ENCODE assay signal across 14 mouse cellular contexts in genomic region chr12:112798332-112798681, GRCm38 (mm10). TPM values are rescaled to one million over a fixed set of nuclear protein-coding genes. Genes with fewer than 3 reads are reported as not detected.
DNase-seq lines count a peak whose midpoint lies in the region; ATAC-seq and TF ChIP-seq lines count a peak whose summit lies in the region.
"Had no signal": no experiment of that assay in that cellular context is flagged by ENCODE, and none has a peak within 500 bp of the region (broad histone marks: within the 10 kb centered on the region; RNA-seq: fewer than 3 reads in every experiment).

No protein-coding gene starts in this region.

- TF ChIP-seq POLR2A in small intestine, adult 2 months (IDR thresholded peaks at IDR 0.05; ENCODE audit: low read depth, low read length), result no peak

- 26% methylated on average over 5 of the region's 5 CpGs for WGBS in heart, postnatal 0 days
- WGBS in lung, embryonic 14.5 days, result 5% methylated on average over 5 of the region's 5 CpGs
- WGBS in small intestine, adult 2 months, result 21% methylated on average over 5 of the region's 5 CpGs

- peaks cover 18% of the 10 kb centered on the region for H3K27me3 ChIP-seq in heart, postnatal 0 days (ENCODE audit: control insufficient read depth, insufficient read depth, low read length)
- H3K27me3 ChIP-seq in lung, embryonic 14.5 days (ENCODE audit: insufficient read depth, low read length), result peaks cover 30% of the 10 kb centered on the region
- peaks cover 24% of the 10 kb centered on the region for H3K27me3 ChIP-seq in small intestine, adult 2 months (ENCODE audit: control insufficient read depth, insufficient read depth, low read length)

- H3K4me3 ChIP-seq in heart, postnatal 0 days (ENCODE audit: low read depth, low read length), result no peak overlapping the region
- no peak overlapping the region for H3K4me3 ChIP-seq in lung, embryonic 14.5 days (ENCODE audit: low read depth, low read length)
- H3K4me3 ChIP-seq in small intestine, adult 2 months (ENCODE audit: low read depth, low read length), result no peak overlapping the region
- H3K4me3 ChIP-seq: heart, embryonic 13.5 days; left cerebral cortex, adult 2 months; liver, embryonic 13.5 days; midbrain, embryonic 10.5 days had no signal

- H3K27ac ChIP-seq in heart, postnatal 0 days (ENCODE audit: low read depth), result peak overlapping the region; percentile 7; the same call in 1 of the 2 replicates
- H3K27ac ChIP-seq in lung, embryonic 14.5 days (ENCODE audit: low read depth), result no peak overlapping the region
- H3K27ac ChIP-seq in small intestine, adult 2 months (ENCODE audit: insufficient read depth, low read depth, low read length), result peak overlapping the region; percentile 7; the same call in 1 of the 2 replicates
- H3K27ac ChIP-seq: heart, embryonic 13.5 days; kidney, postnatal 0 days; left cerebral cortex, adult 2 months; liver, embryonic 13.5 days; midbrain, embryonic 10.5 days had no signal

- TF ChIP-seq EP300 in heart, postnatal 0 days (IDR thresholded peaks at IDR 0.05; ENCODE audit: low read depth), result no peak

- DNase-seq in heart, postnatal 0 days (ENCODE audit: low spot score), result no peak
- no peak for DNase-seq in heart, postnatal 4 days
- DNase-seq in lung, embryonic 14.5 days, result peak; percentile 83
- no peak for DNase-seq in lung, adult 18-20 months
- peak; percentile 38 for DNase-seq in adipocyte (ENCODE audit: low spot score)
- DNase-seq in adrenal gland, postnatal 36 days, result no peak
- no peak for DNase-seq in T-cell, adult 2 months (ENCODE audit: low spot score)
- DNase-seq: liver, embryonic 13.5 days; thymus, postnatal 25 days had no signal

- no peak overlapping the region for H3K4me2 ChIP-seq in heart, postnatal 0 days (ENCODE audit: low read depth, low read length)
- no peak overlapping the region for H3K4me2 ChIP-seq in lung, embryonic 14.5 days
- H3K4me2 ChIP-seq: heart, embryonic 13.5 days; liver, embryonic 13.5 days had no signal

- no peak overlapping the region for H3K9ac ChIP-seq in heart, postnatal 0 days (replicated peaks; ENCODE audit: low read depth, low read length)
- no peak overlapping the region for H3K9ac ChIP-seq in lung, embryonic 14.5 days
- H3K9ac ChIP-seq: heart, embryonic 13.5 days; liver, embryonic 13.5 days had no signal

- H3K9me3 ChIP-seq in heart, postnatal 0 days (replicated peaks; ENCODE audit: control insufficient read depth, low read length), result no peaks in the 10 kb centered on the region
- H3K9me3 ChIP-seq in lung, embryonic 14.5 days (ENCODE audit: low read depth, low read length), result no peaks in the 10 kb centered on the region
- H3K9me3 ChIP-seq: heart, embryonic 13.5 days; liver, embryonic 13.5 days; midbrain, embryonic 10.5 days had no signal

- no peak for ATAC-seq in heart, postnatal 0 days (ENCODE audit: insufficient read depth, low read depth)
- ATAC-seq in lung, embryonic 14.5 days (ENCODE audit: insufficient read depth), result peak; percentile 7; the same call in 1 of the 2 replicates

- no peak for TF ChIP-seq CTCF in heart, postnatal 0 days (IDR thresholded peaks at IDR 0.05; ENCODE audit: low read depth)
- no peak for TF ChIP-seq CTCF in lung, embryonic 14.5 days (IDR thresholded peaks at IDR 0.05; ENCODE audit: low read depth)
- no peak for TF ChIP-seq CTCF in small intestine, adult 2 months (IDR thresholded peaks at IDR 0.05; ENCODE audit: extremely low read depth, insufficient read length, insufficient replicate concordance, low read depth, low read length)

- peaks cover 41% of the 10 kb centered on the region for H3K4me1 ChIP-seq in heart, postnatal 0 days (ENCODE audit: control insufficient read depth, insufficient read depth)
- H3K4me1 ChIP-seq in lung, embryonic 14.5 days (ENCODE audit: insufficient read depth), result peaks cover 30% of the 10 kb centered on the region; the same call in 1 of the 2 replicates
- H3K4me1 ChIP-seq in small intestine, adult 2 months (ENCODE audit: control insufficient read depth, insufficient read depth, insufficient read length, low read length), result peaks cover 17% of the 10 kb centered on the region

- no peaks in the 10 kb centered on the region for H3K36me3 ChIP-seq in heart, postnatal 0 days (replicated peaks; ENCODE audit: control insufficient read depth, insufficient read depth, low read length)
- H3K36me3 ChIP-seq in lung, embryonic 14.5 days (ENCODE audit: insufficient read depth), result no peaks in the 10 kb centered on the region
- no peaks in the 10 kb centered on the region for H3K36me3 ChIP-seq in small intestine, adult 2 months (ENCODE audit: control insufficient read depth, insufficient read depth, low read length)
- H3K36me3 ChIP-seq: heart, embryonic 13.5 days; liver, embryonic 13.5 days; midbrain, embryonic 10.5 days had no signal

RNA-seq across cellular contexts. Expression of gene Ahnak2, which starts 4.2 kb away (rescaled TPM):
- total RNA-seq in heart, postnatal 0 days (2014; rRNA removed; ENCODE audit: low replicate concordance), result 6.8 and 10.5 TPM in 2 replicates
- polyA plus RNA-seq in heart, postnatal 0 days (2015; fragmentation: Nextera tagmentation; extraction: Ambion mirVana), result 2.3 and 2.4 TPM in 2 replicates
- 10 to 100 TPM; 13.5 to 16.8 TPM for total RNA-seq in heart, postnatal 4 days (2021)
- 0.61 and 0.64 TPM in 2 replicates for polyA plus RNA-seq in lung, embryonic 14.5 days (2014; fragmentation: Nextera tagmentation; extraction: Ambion mirVana)
- polyA plus RNA-seq in small intestine, adult 2 months (2012; rRNA removed), result 1.4 and 2.1 TPM in 2 replicates
- 1 to 10 TPM; 7.5 to 7.7 TPM for total RNA-seq in adrenal gland, postnatal 36 days (2021)

RNA-seq across cellular contexts. Expression of gene Clba1, which starts 10.4 kb away (rescaled TPM):
- 7.1 and 9.4 TPM in 2 replicates for total RNA-seq in heart, postnatal 0 days (2014; rRNA removed; ENCODE audit: low replicate concordance)
- 6.7 and 8.2 TPM in 2 replicates for polyA plus RNA-seq in heart, postnatal 0 days (2015; fragmentation: Nextera tagmentation; extraction: Ambion mirVana)
- 1 to 10 TPM; 4.5 to 6.0 TPM for total RNA-seq in heart, postnatal 4 days (2021)
- polyA plus RNA-seq in lung, embryonic 14.5 days (2014; fragmentation: Nextera tagmentation; extraction: Ambion mirVana), result 4.3 and 5.1 TPM in 2 replicates
- polyA plus RNA-seq in small intestine, adult 2 months (2012; rRNA removed), result 1.2 and 1.6 TPM in 2 replicates
- 10 to 100 TPM; 10.0 to 12.0 TPM for total RNA-seq in adrenal gland, postnatal 36 days (2021)

RNA-seq across cellular contexts. Expression of gene Cdca4, which starts 30.9 kb away (rescaled TPM):
- 27.7 and 32.2 TPM in 2 replicates for total RNA-seq in heart, postnatal 0 days (2014; rRNA removed; ENCODE audit: low replicate concordance)
- polyA plus RNA-seq in heart, postnatal 0 days (2015; fragmentation: Nextera tagmentation; extraction: Ambion mirVana), result 18.6 and 19.1 TPM in 2 replicates
- 10 to 100 TPM; 25.8 to 26.8 TPM for total RNA-seq in heart, postnatal 4 days (2021)
- polyA plus RNA-seq in lung, embryonic 14.5 days (2014; fragmentation: Nextera tagmentation; extraction: Ambion mirVana), result 140 and 153 TPM in 2 replicates
- 8.0 and 15.8 TPM in 2 replicates for polyA plus RNA-seq in small intestine, adult 2 months (2012; rRNA removed)
- 10 to 100 TPM; 14.7 to 19.5 TPM for total RNA-seq in adrenal gland, postnatal 36 days (2021)

RNA-seq across cellular contexts. Expression of gene Pld4, which starts 37.9 kb away (rescaled TPM):
- 6.8 and 7.2 TPM in 2 replicates for total RNA-seq in heart, postnatal 0 days (2014; rRNA removed; ENCODE audit: low replicate concordance)
- polyA plus RNA-seq in heart, postnatal 0 days (2015; fragmentation: Nextera tagmentation; extraction: Ambion mirVana), result 3.4 and 4.7 TPM in 2 replicates
- 1 to 10 TPM; 3.4 to 4.1 TPM for total RNA-seq in heart, postnatal 4 days (2021)
- 9.3 and 10.9 TPM in 2 replicates for polyA plus RNA-seq in lung, embryonic 14.5 days (2014; fragmentation: Nextera tagmentation; extraction: Ambion mirVana)
- polyA plus RNA-seq in small intestine, adult 2 months (2012; rRNA removed), result 21.8 and 28.2 TPM in 2 replicates
- total RNA-seq in adrenal gland, postnatal 36 days (2021), result 10 to 100 TPM in 1 of 2 experiments, 1 to 10 TPM in 1; 7.5 to 11.9 TPM

Comparison
In these comparisons a context has a peak if more than half of its experiments do, and no peak if none do; other contexts are left out.
1. DNase-seq: peak in lung, embryonic 14.5 days (single experiment) and adipocyte (single experiment); none in heart, postnatal 0 days (single experiment), heart, postnatal 4 days (single experiment), lung, adult 18-20 months (0 of 2), adrenal gland, postnatal 36 days (0 of 2) and T-cell, adult 2 months (single experiment).